Mouse (Mus musculus) MEL (cell line): Measurements from ENCODE around the gene Eci1. TPM values are rescaled to one million over a fixed set of nuclear protein-coding genes. Genes with fewer than 3 reads are reported as not detected.
A peak's percentile ranks its signal among the peaks of the same experiment; 100 is the strongest.

Source experiments
- DNase-seq: peaks from one replicate; pipeline ENCODE4 v3.0.0; 2011; ENCODE audit warnings: low read depth, low spot score
- H3K27ac ChIP-seq: 2 replicates; pipeline ENCODE4 v1.5.1; 2012; ENCODE audit warnings: low read depth, mild to moderate bottlenecking, control low read depth, low read length, moderate library complexity; ENCODE audit not compliant: control insufficient read depth
- H3K27me3 ChIP-seq, 2 experiments: fragments of 150-350 bp in 1 of 2; sonication (generic) in 1 of 2; 2 replicates each; pipeline ENCODE4 v1.6.1; 2012; ENCODE audit warnings: low read length in 2 of 2, mild to moderate bottlenecking in 2 of 2, improper control_type of control experiment in 1 of 2, moderate library complexity in 1 of 2; ENCODE audit not compliant: insufficient read depth in 2 of 2, control insufficient read depth in 1 of 2
- H3K36me3 ChIP-seq, 2 experiments: 2 replicates each; pipeline ENCODE4 v1.6.1; 2012 to 2014; ENCODE audit warnings: low read length in 2 of 2, improper control_type of control experiment in 1 of 2, inconsistent platforms in 1 of 2, mild to moderate bottlenecking in 1 of 2; ENCODE audit not compliant: insufficient read depth in 2 of 2, control insufficient read depth in 1 of 2
- H3K4me1 ChIP-seq, 2 experiments: fragments of 150-350 bp in 1 of 2; sonication (generic) in 1 of 2; 2 replicates each; pipeline ENCODE4 v1.6.1; 2012; ENCODE audit warnings: low read length in 2 of 2, improper control_type of control experiment in 1 of 2, mild to moderate bottlenecking in 1 of 2; ENCODE audit not compliant: insufficient read depth in 2 of 2, control insufficient read depth in 1 of 2
- H3K4me3 ChIP-seq, 2 experiments: fragments of 150-350 bp in 1 of 2; sonication (generic) in 1 of 2; 2 replicates each; pipeline ENCODE4 v1.5.1; 2012; ENCODE audit warnings: low read depth in 2 of 2, low read length in 2 of 2, mild to moderate bottlenecking in 2 of 2, moderate library complexity in 2 of 2, control low read depth in 1 of 2, improper control_type of control experiment in 1 of 2; ENCODE audit not compliant: control insufficient read depth in 1 of 2, insufficient read depth in 1 of 2
- H3K79me2 ChIP-seq: 2 replicates; pipeline ENCODE4 v1.6.1; 2012; ENCODE audit warnings: mild to moderate bottlenecking, low read length, moderate library complexity; ENCODE audit not compliant: control insufficient read depth, poor library complexity, insufficient read depth
- H3K9ac ChIP-seq: 2 replicates; pipeline ENCODE4 v1.6.1; 2012; ENCODE audit warnings: low read depth, mild to moderate bottlenecking, control low read depth, low read length, moderate library complexity; ENCODE audit not compliant: control insufficient read depth, poor library complexity, severe bottlenecking
- H3K9me3 ChIP-seq: fragments of 150-350 bp; sonication (generic); replicated peaks from 2 replicates; pipeline ENCODE4 v1.6.1; 2012; ENCODE audit warnings: mild to moderate bottlenecking, low read length, improper control_type of control experiment, moderate library complexity; ENCODE audit not compliant: insufficient read depth
- BHLHE40 ChIP-seq: IDR thresholded peaks from 2 replicates; pipeline ENCODE4 v1.6.1; 2012; ENCODE audit warnings: low read depth, mild to moderate bottlenecking, inconsistent platforms, low read length, improper control_type of control experiment, borderline replicate concordance
- CHD1 ChIP-seq: IDR thresholded peaks from 2 replicates; pipeline ENCODE4 v1.6.1; 2012; ENCODE audit warnings: low read depth, mild to moderate bottlenecking, inconsistent platforms, low read length, improper control_type of control experiment
- CHD2 ChIP-seq: IDR thresholded peaks from 2 replicates; pipeline ENCODE4 v1.6.1; 2011; ENCODE audit warnings: low read length, improper control_type of control experiment
- CTCF ChIP-seq, 3 experiments: IDR thresholded peaks in 2 of 3; conservative IDR thresholded peaks in 1 of 3; 2 replicates each; pipeline ENCODE4 v1.5.1; 2011 to 2012; ENCODE audit warnings: low read length in 3 of 3, low read depth in 2 of 3, mild to moderate bottlenecking in 2 of 3, improper control_type of control experiment in 1 of 3, inconsistent platforms in 1 of 3, mixed read lengths in 1 of 3, moderate library complexity in 1 of 3; ENCODE audit not compliant: control insufficient read depth in 1 of 3, insufficient read depth in 1 of 3, poor library complexity in 1 of 3, severe bottlenecking in 1 of 3
- E2F4 ChIP-seq: IDR thresholded peaks from 2 replicates; pipeline ENCODE4 v1.6.1; 2011; ENCODE audit warnings: low read depth, low read length, improper control_type of control experiment, borderline replicate concordance
- ELF1 ChIP-seq: IDR thresholded peaks from 2 replicates; pipeline ENCODE4 v1.6.1; 2014; ENCODE audit warnings: low read depth, mild to moderate bottlenecking, inconsistent platforms, low read length, improper control_type of control experiment, moderate library complexity
- EP300 ChIP-seq, 2 experiments: IDR thresholded peaks; 2 replicates each; pipeline ENCODE4 v1.6.1; 2011; ENCODE audit warnings: improper control_type of control experiment in 2 of 2, low read length in 2 of 2, low read depth in 1 of 2, mild to moderate bottlenecking in 1 of 2
- ETS1 ChIP-seq: IDR thresholded peaks from 2 replicates; pipeline ENCODE4 v1.6.1; 2012; ENCODE audit warnings: low read depth, mild to moderate bottlenecking, inconsistent platforms, low read length, improper control_type of control experiment, moderate library complexity
- GABPA ChIP-seq: IDR thresholded peaks from 2 replicates; pipeline ENCODE4 v1.6.1; 2012; ENCODE audit warnings: low read depth, mild to moderate bottlenecking, inconsistent platforms, low read length, improper control_type of control experiment, moderate library complexity
- GATA1 ChIP-seq: IDR thresholded peaks from 2 replicates; pipeline ENCODE4 v1.6.1; 2011; ENCODE audit warnings: low read depth, low read length, improper control_type of control experiment
- HCFC1 ChIP-seq: IDR thresholded peaks from 2 replicates; pipeline ENCODE4 v1.6.1; 2012; ENCODE audit warnings: low read depth, mild to moderate bottlenecking, inconsistent platforms, low read length, improper control_type of control experiment, moderate library complexity
- JUND ChIP-seq: IDR thresholded peaks from 2 replicates; pipeline ENCODE4 v1.6.1; 2011; ENCODE audit warnings: low read depth, mild to moderate bottlenecking, improper control_type of control experiment, low read length
- KAT2A ChIP-seq: conservative IDR thresholded peaks from 2 replicates; pipeline ENCODE4 v1.6.1; 2012; ENCODE audit warnings: low read depth, low read length, improper control_type of control experiment, inconsistent platforms
- MAFK ChIP-seq: IDR thresholded peaks from 2 replicates; pipeline ENCODE4 v1.6.1; 2011; ENCODE audit warnings: low read depth, mild to moderate bottlenecking, low read length, improper control_type of control experiment, borderline replicate concordance
- MAX ChIP-seq: IDR thresholded peaks from 2 replicates; pipeline ENCODE4 v1.6.1; 2011; ENCODE audit warnings: low read length, improper control_type of control experiment
- MAZ ChIP-seq: IDR thresholded peaks from 2 replicates; pipeline ENCODE4 v1.6.1; 2012; ENCODE audit warnings: low read depth, mild to moderate bottlenecking, inconsistent platforms, low read length, improper control_type of control experiment
- MEF2A ChIP-seq: IDR thresholded peaks from 2 replicates; pipeline ENCODE4 v1.6.1; 2014; ENCODE audit warnings: low read depth, mild to moderate bottlenecking, inconsistent platforms, low read length, improper control_type of control experiment; ENCODE audit not compliant: poor library complexity, insufficient replicate concordance, severe bottlenecking; ENCODE audit errors: extremely low read depth
- MXI1 ChIP-seq: IDR thresholded peaks from 2 replicates; pipeline ENCODE4 v1.6.1; 2011; ENCODE audit warnings: mild to moderate bottlenecking, low read depth, low read length, improper control_type of control experiment
- MYB ChIP-seq: IDR thresholded peaks from 2 replicates; pipeline ENCODE4 v1.6.1; 2011; ENCODE audit warnings: mild to moderate bottlenecking, low read depth, low read length, improper control_type of control experiment
- MYC ChIP-seq: IDR thresholded peaks from 2 replicates; pipeline ENCODE4 v1.6.1; 2011; ENCODE audit warnings: low read depth, mild to moderate bottlenecking, low read length, improper control_type of control experiment, moderate library complexity
- NELFE ChIP-seq: IDR thresholded peaks from 2 replicates; pipeline ENCODE4 v1.6.1; 2011; ENCODE audit warnings: low read depth, low read length, improper control_type of control experiment
- NRF1 ChIP-seq: IDR thresholded peaks from 2 replicates; pipeline ENCODE4 v1.6.1; 2014; ENCODE audit warnings: low read depth, mild to moderate bottlenecking, inconsistent platforms, low read length, improper control_type of control experiment, moderate library complexity; ENCODE audit not compliant: poor library complexity, insufficient read depth, severe bottlenecking
- POLR2A ChIP-seq, 2 experiments: IDR thresholded peaks; 2 replicates each; pipeline ENCODE4 v1.6.1; 2011 to 2012; ENCODE audit warnings: low read length in 2 of 2, mild to moderate bottlenecking in 2 of 2, control low read depth in 1 of 2, improper control_type of control experiment in 1 of 2, low read depth in 1 of 2, moderate library complexity in 1 of 2; ENCODE audit not compliant: control insufficient read depth in 1 of 2, insufficient read depth in 1 of 2, poor library complexity in 1 of 2
- POLR2AphosphoS2 ChIP-seq: IDR thresholded peaks from 2 replicates; pipeline ENCODE4 v1.6.1; 2011; ENCODE audit warnings: low read length, improper control_type of control experiment
- POLR2AphosphoS5 ChIP-seq: IDR thresholded peaks from 2 replicates; pipeline ENCODE4 v1.6.1; 2012; ENCODE audit warnings: low read depth, borderline replicate concordance, mild to moderate bottlenecking, inconsistent platforms, low read length, moderate library complexity, mixed read lengths
- RAD21 ChIP-seq: IDR thresholded peaks from 2 replicates; pipeline ENCODE4 v1.6.1; 2011; ENCODE audit warnings: mild to moderate bottlenecking, low read depth, low read length, improper control_type of control experiment
- RCOR1 ChIP-seq: IDR thresholded peaks from 2 replicates; pipeline ENCODE4 v1.6.1; 2012; ENCODE audit warnings: low read depth, mild to moderate bottlenecking, inconsistent platforms, low read length, improper control_type of control experiment
- SMC3 ChIP-seq: IDR thresholded peaks from 2 replicates; pipeline ENCODE4 v1.6.1; 2011; ENCODE audit warnings: low read depth, low read length, improper control_type of control experiment
- TAL1 ChIP-seq: IDR thresholded peaks from 2 replicates; pipeline ENCODE4 v1.6.1; 2012; ENCODE audit warnings: mild to moderate bottlenecking, inconsistent platforms, low read length, moderate library complexity, mixed read lengths
- TBP ChIP-seq: IDR thresholded peaks from 2 replicates; pipeline ENCODE4 v1.8.0; 2011; ENCODE audit warnings: low read depth, low read length, improper control_type of control experiment
- TCF12 ChIP-seq: IDR thresholded peaks from 2 replicates; pipeline ENCODE4 v1.6.1; 2014; ENCODE audit warnings: low read depth, mild to moderate bottlenecking, inconsistent platforms, low read length, improper control_type of control experiment, moderate library complexity
- UBTF ChIP-seq: IDR thresholded peaks from 2 replicates; pipeline ENCODE4 v1.6.1; 2012; ENCODE audit warnings: low read depth, mild to moderate bottlenecking, inconsistent platforms, low read length, improper control_type of control experiment, moderate library complexity, borderline replicate concordance; ENCODE audit not compliant: insufficient read depth
- USF1 ChIP-seq: IDR thresholded peaks from 2 replicates; pipeline ENCODE4 v1.6.1; 2014; ENCODE audit warnings: low read depth, mild to moderate bottlenecking, inconsistent platforms, low read length, improper control_type of control experiment, moderate library complexity
- USF2 ChIP-seq, 2 experiments: IDR thresholded peaks; 2 replicates each; pipeline ENCODE4 v1.6.1; 2011 to 2012; ENCODE audit warnings: improper control_type of control experiment in 2 of 2, low read length in 2 of 2, borderline replicate concordance in 1 of 2, inconsistent platforms in 1 of 2, low read depth in 1 of 2, mild to moderate bottlenecking in 1 of 2; ENCODE audit not compliant: insufficient read depth in 1 of 2
- ZC3H11A ChIP-seq: IDR thresholded peaks from 2 replicates; pipeline ENCODE4 v1.6.1; 2012; ENCODE audit warnings: low read depth, mild to moderate bottlenecking, inconsistent platforms, low read length, improper control_type of control experiment
- ZKSCAN1 ChIP-seq: IDR thresholded peaks from 2 replicates; pipeline ENCODE4 v1.6.1; 2012; ENCODE audit warnings: low read depth, mild to moderate bottlenecking, inconsistent platforms, low read length, improper control_type of control experiment, moderate library complexity
- polyA plus RNA-seq, 2 experiments: library from polyadenylated mRNA; stranded (reverse) in 1 of 2; unstranded in 1 of 2; fragments of >175 nt in 1 of 2; fragments of >200 nt in 1 of 2; gene quantifications; 2 replicates each; pipeline versions ENCODE4 v1.2.1 to v1.2.4; 2012; ENCODE audit warnings: low replicate concordance in 2 of 2, low read depth in 1 of 2; ENCODE audit not compliant: insufficient read length in 2 of 2, insufficient read depth in 1 of 2, missing spikeins in 1 of 2
- total RNA-seq: library from RNA; depleted of rRNA; stranded (reverse); fragments of 300-350 nt; gene quantifications from 2 replicates; pipeline ENCODE4 v1.2.3, GENCODE M21; 2012

Gene Eci1
- total and polyA plus RNA-seq, 3 experiments, result 48.6 to 65.6 TPM; not detected in 1

- peak; percentile 100 for DNase-seq
- Histone ChIP-seq H3K27me3 (no peaks in the 10 kb centered on the region), H3K79me2 (peaks cover 44% of the 10 kb centered on the region), H3K9me3 (no peaks in the 10 kb centered on the region), H3K36me3 (peaks cover 19 to 36% of the 10 kb centered on the region in 2 experiments), H3K4me3 (peak within 1 kb of the TSS; percentile 74 to 81), H3K27ac (peak within 1 kb of the TSS; percentile 89), H3K9ac (peak within 1 kb of the TSS; percentile 91), H3K4me1 (peaks cover 3 to 25% of the 10 kb centered on the region in 2 experiments)
- no peak for TF ChIP-seq MYB
- TF ChIP-seq CHD1, result no peak
- no peak for TF ChIP-seq BHLHE40
- TF ChIP-seq ZC3H11A, result no peak
- TF ChIP-seq USF1, result no peak
- peak; percentile 87 for TF ChIP-seq NELFE
- TF ChIP-seq RCOR1, result no peak
- peak; percentile 81 for TF ChIP-seq MAX
- TF ChIP-seq MAFK, result no peak
- TF ChIP-seq CHD2, result no peak
- 0 out of 2 replicates have a peak, but pooled peaks have one; percentile 18 for TF ChIP-seq TCF12
- TF ChIP-seq SMC3, result no peak
- TF ChIP-seq TAL1, result no peak
- no peak for TF ChIP-seq GATA1
- peak; percentile 86 for TF ChIP-seq HCFC1
- peak; percentile 83 for TF ChIP-seq KAT2A
- TF ChIP-seq MEF2A, result no peak
- TF ChIP-seq MXI1, result peak; percentile 60
- TF ChIP-seq UBTF, result no peak
- no peak for TF ChIP-seq CTCF (IDR thresholded peaks at IDR 0.05 in 2 of 3, conservative IDR thresholded peaks at IDR 0.05 in 1 of 3; ENCODE audit: control insufficient read depth in 1 of 3, insufficient read depth in 1 of 3, low read depth in 2 of 3, low read length in 3 of 3, poor library complexity in 1 of 3, severe bottlenecking in 1 of 3)
- no peak for TF ChIP-seq USF2 (IDR thresholded peaks at IDR 0.05; ENCODE audit: borderline replicate concordance in 1 of 2, insufficient read depth in 1 of 2, low read depth in 1 of 2, low read length in 2 of 2)
- TF ChIP-seq TBP, result no peak
- TF ChIP-seq ELF1, result peak; percentile 52
- TF ChIP-seq JUND, result no peak
- no peak for TF ChIP-seq EP300 (IDR thresholded peaks at IDR 0.05; ENCODE audit: low read depth in 1 of 2, low read length in 2 of 2)
- peak; percentile 89 for TF ChIP-seq E2F4
- no peak for TF ChIP-seq ZKSCAN1
- no peak for TF ChIP-seq ETS1
- TF ChIP-seq MAZ, result no peak
- TF ChIP-seq RAD21, result no peak
- peak; percentile 54; the same call in 1 of the 2 replicates for TF ChIP-seq NRF1
- no peak for TF ChIP-seq GABPA
- peak; percentile 69 for TF ChIP-seq POLR2AphosphoS2
- peak; percentile 61 to 84 for TF ChIP-seq POLR2A (IDR thresholded peaks at IDR 0.05; ENCODE audit: control insufficient read depth in 1 of 2, insufficient read depth in 1 of 2, low read depth in 1 of 2, low read length in 2 of 2, poor library complexity in 1 of 2)
- TF ChIP-seq POLR2AphosphoS5, result no peak
- TF ChIP-seq MYC, result peak; percentile 93
Observed at GRCm38 (mm10) chr17:24414230-24414976, 12.0 kb upstream of the Eci1 start, which contains the start of gene Rnps1. Gene Rnps1 (plus strand): TSS chr17:24414565.
